Comparison of ENCODE assay signal across 8 mouse cellular contexts in the genomic region with DNA sequence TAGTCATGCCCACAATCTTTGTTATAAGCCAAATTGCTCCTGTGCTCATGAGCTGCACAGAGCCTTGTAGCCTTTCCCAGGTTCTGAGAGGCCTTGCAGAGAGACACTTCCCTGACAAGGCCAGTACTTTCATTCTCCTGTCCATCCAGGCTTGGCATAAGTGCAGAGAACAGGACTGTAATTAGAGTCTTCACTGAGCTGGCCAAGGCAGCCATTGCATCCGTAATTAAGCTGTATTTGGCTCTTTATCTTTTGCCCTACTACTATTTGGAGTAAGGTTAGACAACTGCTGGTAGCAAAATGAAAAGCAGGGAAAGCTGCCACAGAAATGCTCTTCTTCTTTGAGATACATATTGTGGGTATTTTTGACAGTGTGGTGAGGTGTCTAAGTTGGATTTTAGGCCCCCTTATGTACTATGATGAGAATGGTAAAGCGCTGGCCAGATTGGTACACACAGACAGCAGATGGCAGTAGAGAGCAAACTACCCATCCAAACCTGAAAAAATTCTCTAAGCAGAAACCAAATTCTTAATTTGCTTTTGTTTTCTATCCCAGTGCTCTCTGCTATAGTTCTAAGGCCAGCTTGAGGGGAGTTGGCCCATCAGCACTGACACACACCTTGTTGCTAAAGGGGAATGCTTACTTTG. TPM values are rescaled to one million over a fixed set of nuclear protein-coding genes. Genes with fewer than 3 reads are reported as not detected.
DNase-seq lines count a peak whose midpoint lies in the region.

No protein-coding gene starts in this region.

- DNase-seq in adrenal gland, adult 18-20 months (ENCODE audit: low spot score in 2 of 2): peak; percentile 31 to 35
- DNase-seq in adrenal gland, adult 8-10 months: no peak
- DNase-seq in testis, postnatal 10 days (ENCODE audit: low spot score): peak; percentile 53
- no peak for DNase-seq in testis, postnatal 14 days (ENCODE audit: low spot score)
- DNase-seq in embryo, embryonic 10 days (ENCODE audit: low spot score): peak; percentile 68
- peak; percentile 30 for DNase-seq in hindlimb bud, embryonic 11.5 days (ENCODE audit: extremely low spot score, low read depth, low spot score)
- peak; percentile 12 for DNase-seq in lung, postnatal 25 days (ENCODE audit: low spot score)
- peak; percentile 37 for DNase-seq in right cerebral cortex, adult 18-20 months

RNA-seq across cellular contexts. Expression of a gene that starts 36.4 kb away (rescaled TPM):
- under 1 TPM; 0.53 to 0.61 TPM for total RNA-seq in adrenal gland, adult 18-20 months (2021)
- total RNA-seq in adrenal gland, adult 8-10 months (2022): 1 to 10 TPM in 1 of 4 experiments, under 1 TPM in 3; 0.35 to 1.0 (median 0.85) TPM

Comparison
In these comparisons a context has a peak if more than half of its experiments do, and no peak if none do; other contexts are left out.
1. DNase-seq: peak in adrenal gland, adult 18-20 months (2 of 2), testis, postnatal 10 days (single experiment), embryo, embryonic 10 days (single experiment), hindlimb bud, embryonic 11.5 days (single experiment), lung, postnatal 25 days (single experiment) and right cerebral cortex, adult 18-20 months (single experiment); none in adrenal gland, adult 8-10 months (single experiment) and testis, postnatal 14 days (single experiment).